Mouse (Mus musculus) lung, adult 2 months (tissue): ENCODE measurements around the gene Psg25.

Experiments
- CTCF ChIP-seq: fragments of 200-500 bp; IDR thresholded peaks from 2 replicates; pipeline ENCODE4 v1.5.1; 2011; ENCODE audit warnings: mild to moderate bottlenecking, low read length, control low read depth; ENCODE audit not compliant: insufficient read depth
- POLR2A ChIP-seq: fragments of 200-500 bp; IDR thresholded peaks from 2 replicates; pipeline ENCODE4 v1.6.1; 2011; ENCODE audit warnings: low read depth, mild to moderate bottlenecking, control low read depth, low read length, borderline replicate concordance; ENCODE audit errors: extremely low read depth

DNA sequence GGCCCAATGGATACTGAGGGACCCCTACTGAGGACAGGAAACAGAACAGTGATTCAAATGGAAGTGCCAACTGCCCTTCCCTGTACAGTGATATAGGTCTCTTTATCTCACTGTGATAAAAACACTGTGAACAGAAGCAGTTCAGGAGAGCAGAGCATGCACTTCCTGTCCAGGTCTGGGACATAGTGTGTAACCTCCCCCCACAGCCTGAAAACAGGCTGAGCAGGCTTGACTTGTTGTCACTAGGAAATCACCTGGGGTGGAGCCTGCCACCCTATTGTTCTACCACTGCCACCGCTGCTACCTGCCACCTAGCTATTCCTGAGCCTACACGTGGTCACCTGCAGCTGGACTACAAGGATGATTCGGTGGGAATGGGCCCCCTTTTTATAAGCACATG is 1.4 kb upstream of the Psg25 start:
- TF ChIP-seq CTCF (no peak), POLR2A (no peak)
